Mouse (Mus musculus): ENCODE results near the gene Aplf. TPM values are rescaled to one million over a fixed set of nuclear protein-coding genes. Genes with fewer than 3 reads are reported as not detected.
A peak's percentile ranks its signal among the peaks of the same experiment; 100 is the strongest.

Aplf gene
- polyA plus RNA-seq (2014; fragmentation: Nextera tagmentation; extraction: Ambion mirVana): 9.9 TPM in 2 replicates

DNA sequence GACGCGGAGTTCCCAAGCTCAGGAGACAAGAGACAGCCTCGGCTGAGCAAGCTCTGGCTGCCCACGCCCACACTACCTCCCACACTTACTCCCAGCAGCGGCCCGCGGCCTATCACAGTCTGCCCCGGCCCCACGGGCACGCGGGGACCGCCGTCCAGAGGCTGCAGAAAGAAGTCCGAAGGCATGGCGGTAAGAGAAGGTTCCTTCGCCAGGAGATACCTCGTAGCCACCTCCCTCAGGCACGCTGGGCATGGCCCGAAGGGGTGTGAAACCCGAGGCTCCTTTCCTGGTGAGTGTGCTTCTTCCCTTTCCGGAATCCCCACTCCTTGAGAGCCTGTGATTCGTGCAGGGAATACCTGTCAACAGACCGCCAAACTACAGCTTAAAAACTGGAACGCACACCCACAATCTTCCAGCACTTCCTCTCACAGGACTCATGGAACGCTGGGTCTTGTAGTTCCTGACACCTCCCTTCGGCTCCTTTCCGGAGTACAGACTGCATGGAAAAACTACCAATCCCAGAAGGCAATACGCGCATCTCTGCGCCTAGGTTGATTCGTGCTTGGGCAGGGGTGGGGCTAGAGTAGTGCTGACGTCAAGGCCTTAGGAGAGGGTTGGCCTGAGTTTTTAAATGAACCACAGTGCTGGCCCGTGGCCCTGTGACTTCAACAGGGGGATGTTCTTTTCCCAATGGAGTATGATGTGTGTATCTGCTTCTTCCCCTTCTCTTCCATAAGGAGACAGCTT lies at the start of gene Aplf:
Gene Aplf, minus strand, starts transcription at position 423 of the 747 bp plus-strand sequence.
- ATAC-seq (ENCODE audit: low FRiP score) (peak; percentile 100), DNase-seq (ENCODE audit: low spot score) (peak; percentile 96)
- H3K4me2 ChIP-seq (replicated peaks): peak within 1 kb of the TSS; percentile 62
- under 1% methylated on average over 33 of the region's 33 CpGs for WGBS
- H3K9me3 ChIP-seq (ENCODE audit: control insufficient read depth, low read length): no peaks in the 10 kb centered on the region
- peak within 1 kb of the TSS; percentile 46 for H3K9ac ChIP-seq
- peak within 1 kb of the TSS; percentile 60 for H3K4me3 ChIP-seq (replicated peaks; ENCODE audit: low read length)
- no peaks in the 10 kb centered on the region for H3K27me3 ChIP-seq (ENCODE audit: control insufficient read depth, insufficient read depth, low read length)
- H3K36me3 ChIP-seq (replicated peaks; ENCODE audit: control insufficient read depth, insufficient read depth): no peaks in the 10 kb centered on the region
- no peak within 1 kb of the TSS for H3K27ac ChIP-seq
- peaks cover 19% of the 10 kb centered on the region for H3K4me1 ChIP-seq (replicated peaks; ENCODE audit: control insufficient read depth, insufficient read depth, low read length)

DNA sequence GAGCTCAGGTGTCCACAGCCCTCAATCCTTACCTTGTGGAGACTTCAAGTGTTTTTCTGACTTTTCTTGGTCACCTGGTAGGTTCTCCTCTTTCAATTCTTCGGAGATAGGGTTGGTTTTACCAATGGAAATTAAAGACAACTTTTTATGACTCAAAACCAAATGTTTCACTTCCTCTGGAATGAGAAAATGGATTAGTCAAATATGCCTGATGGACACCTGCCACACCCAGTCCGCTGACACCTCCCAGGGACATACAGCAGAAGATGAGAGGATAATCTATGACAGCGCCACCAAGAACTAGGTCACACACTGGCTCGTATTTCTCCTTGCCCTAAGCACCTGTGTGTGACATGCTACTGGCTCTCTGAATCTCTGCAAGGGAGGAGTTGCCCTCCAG lies 42.1 kb upstream of the Aplf start:
- DNase-seq (ENCODE audit: low spot score) (no peak), ATAC-seq (ENCODE audit: low FRiP score) (no peak)
- Histone ChIP-seq H3K9ac (no peak overlapping the region), H3K27me3 (ENCODE audit: control insufficient read depth, insufficient read depth, low read length) (no peaks in the 10 kb centered on the region), H3K4me1 (replicated peaks; ENCODE audit: control insufficient read depth, insufficient read depth, low read length) (no peaks in the 10 kb centered on the region), H3K27ac (no peak overlapping the region), H3K36me3 (replicated peaks; ENCODE audit: control insufficient read depth, insufficient read depth) (no peaks in the 10 kb centered on the region), H3K4me2 (replicated peaks) (no peak overlapping the region), H3K9me3 (ENCODE audit: control insufficient read depth, low read length) (no peaks in the 10 kb centered on the region), H3K4me3 (replicated peaks; ENCODE audit: low read length) (no peak overlapping the region)
- 91% methylated on average over 4 of the region's 4 CpGs for WGBS

DNA sequence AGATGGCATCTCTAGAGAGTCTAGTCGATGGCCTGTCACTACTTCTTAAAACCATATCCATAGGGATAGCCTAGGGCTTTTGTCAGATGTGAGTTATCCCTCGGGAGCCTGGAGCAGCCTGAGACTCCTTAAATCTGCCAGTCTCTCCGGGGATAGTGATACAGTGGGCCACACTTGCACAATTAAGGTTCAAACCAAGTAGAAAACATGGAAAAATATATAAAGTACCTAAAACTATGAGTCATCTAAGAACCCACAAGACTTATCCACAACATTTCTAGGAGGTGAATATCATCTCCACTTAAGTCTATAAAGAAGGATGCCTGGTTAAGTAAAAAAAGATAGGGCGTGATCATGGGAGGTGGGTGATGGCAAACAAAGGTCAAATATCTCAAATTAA lies 40.3 kb upstream of the Aplf start:
- H3K9me3 ChIP-seq (ENCODE audit: control insufficient read depth, low read length): no peaks in the 10 kb centered on the region
- H3K36me3 ChIP-seq (replicated peaks; ENCODE audit: control insufficient read depth, insufficient read depth): no peaks in the 10 kb centered on the region
- no peak overlapping the region for H3K4me3 ChIP-seq (replicated peaks; ENCODE audit: low read length)
- no peaks in the 10 kb centered on the region for H3K27me3 ChIP-seq (ENCODE audit: control insufficient read depth, insufficient read depth, low read length)
- DNase-seq (ENCODE audit: low spot score) (no peak), ATAC-seq (ENCODE audit: low FRiP score) (no peak)
- no peak overlapping the region for H3K9ac ChIP-seq
- H3K4me2 ChIP-seq (replicated peaks): no peak overlapping the region
- no peak overlapping the region for H3K27ac ChIP-seq
- 92% methylated on average over 4 of the region's 4 CpGs for WGBS
- no peaks in the 10 kb centered on the region for H3K4me1 ChIP-seq (replicated peaks; ENCODE audit: control insufficient read depth, insufficient read depth, low read length)

DNA sequence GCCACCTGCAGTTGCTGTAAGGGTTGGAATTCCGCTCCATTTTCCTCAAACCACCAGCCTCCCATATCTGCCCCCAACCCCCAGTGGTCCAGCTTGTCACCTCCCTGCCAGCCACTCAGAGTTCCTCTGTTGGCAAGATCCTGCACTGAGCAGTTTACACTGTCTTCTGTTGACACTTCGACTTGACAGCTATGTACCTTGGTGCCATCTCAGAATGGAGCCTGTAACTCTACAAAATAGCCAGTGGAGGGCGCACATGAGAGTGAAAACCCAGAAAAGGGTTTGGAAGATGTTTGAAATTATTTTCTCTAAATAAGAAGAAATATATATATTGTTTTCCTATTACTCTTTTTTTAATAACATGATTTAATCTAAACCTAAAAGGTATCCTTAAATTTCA lies 34.3 kb upstream of the Aplf start:
- ATAC-seq (ENCODE audit: low FRiP score): no peak
- no peak for DNase-seq (ENCODE audit: low spot score)

DNA sequence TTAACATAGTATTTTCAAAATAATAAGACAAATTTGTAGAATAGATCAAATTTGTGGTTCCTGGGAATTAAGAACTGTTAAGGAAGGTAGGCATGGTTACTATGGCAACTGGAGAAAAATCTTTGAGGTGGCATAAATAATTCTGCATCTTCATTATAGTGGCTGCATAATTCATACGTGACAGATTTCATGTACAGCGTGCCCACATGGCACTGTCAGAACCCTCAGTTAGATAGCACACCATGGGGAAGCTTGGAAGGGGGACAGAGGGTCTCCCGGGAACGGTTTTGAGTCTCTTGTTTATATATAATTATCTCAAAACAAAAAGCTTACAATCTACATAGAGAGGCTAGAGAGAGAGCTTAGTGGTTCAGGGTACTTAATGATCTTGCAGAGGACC lies 24.6 kb upstream of the Aplf start:
- Histone ChIP-seq H3K27ac (no peak overlapping the region), H3K9me3 (ENCODE audit: control insufficient read depth, low read length) (no peaks in the 10 kb centered on the region), H3K4me3 (replicated peaks; ENCODE audit: low read length) (no peak overlapping the region), H3K4me1 (replicated peaks; ENCODE audit: control insufficient read depth, insufficient read depth, low read length) (no peaks in the 10 kb centered on the region), H3K4me2 (replicated peaks) (no peak overlapping the region), H3K27me3 (ENCODE audit: control insufficient read depth, insufficient read depth, low read length) (no peaks in the 10 kb centered on the region), H3K9ac (no peak overlapping the region), H3K36me3 (replicated peaks; ENCODE audit: control insufficient read depth, insufficient read depth) (no peaks in the 10 kb centered on the region)
- DNase-seq (ENCODE audit: low spot score) (no peak), ATAC-seq (ENCODE audit: low FRiP score) (no peak)
- 92% methylated on average over 4 of the region's 4 CpGs for WGBS

More for the DNA sequence above, 34.3 kb upstream of the Aplf start:
- Histone ChIP-seq H3K27ac (no peak overlapping the region), H3K4me3 (replicated peaks; ENCODE audit: low read length) (no peak overlapping the region), H3K9ac (no peak overlapping the region), H3K4me2 (replicated peaks) (no peak overlapping the region), H3K36me3 (replicated peaks; ENCODE audit: control insufficient read depth, insufficient read depth) (no peaks in the 10 kb centered on the region), H3K27me3 (ENCODE audit: control insufficient read depth, insufficient read depth, low read length) (no peaks in the 10 kb centered on the region), H3K4me1 (replicated peaks; ENCODE audit: control insufficient read depth, insufficient read depth, low read length) (no peaks in the 10 kb centered on the region), H3K9me3 (ENCODE audit: control insufficient read depth, low read length) (no peaks in the 10 kb centered on the region)
- 42% methylated on average over 3 of the region's 3 CpGs for WGBS

DNA sequence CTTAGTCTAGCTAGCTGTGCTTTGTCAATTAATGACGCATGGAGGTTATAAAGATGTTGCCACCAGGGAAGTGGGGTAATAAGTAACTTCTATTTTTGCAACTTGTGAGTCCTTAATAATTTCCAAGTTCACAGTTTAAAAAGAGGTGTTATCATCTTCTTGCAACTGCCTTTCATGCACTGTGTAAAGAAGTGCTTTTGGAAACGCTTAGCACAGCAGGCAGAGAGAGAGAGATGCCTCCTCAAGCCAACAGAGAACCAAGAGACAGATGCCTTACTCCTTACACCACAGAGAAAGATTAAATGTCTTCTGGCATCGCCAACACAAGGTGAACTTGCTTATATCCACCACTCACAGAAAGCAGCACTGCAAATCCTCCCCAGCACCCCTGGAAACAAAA lies 24.0 kb upstream of the Aplf start:
- Histone ChIP-seq H3K27ac (no peak overlapping the region), H3K9ac (no peak overlapping the region), H3K9me3 (ENCODE audit: control insufficient read depth, low read length) (no peaks in the 10 kb centered on the region), H3K4me2 (replicated peaks) (no peak overlapping the region), H3K4me1 (replicated peaks; ENCODE audit: control insufficient read depth, insufficient read depth, low read length) (no peaks in the 10 kb centered on the region), H3K4me3 (replicated peaks; ENCODE audit: low read length) (no peak overlapping the region), H3K36me3 (replicated peaks; ENCODE audit: control insufficient read depth, insufficient read depth) (no peaks in the 10 kb centered on the region), H3K27me3 (ENCODE audit: control insufficient read depth, insufficient read depth, low read length) (no peaks in the 10 kb centered on the region)
- DNase-seq (ENCODE audit: low spot score): no peak
- no peak for ATAC-seq (ENCODE audit: low FRiP score)
- WGBS: 90% methylated on average over 3 of the region's 3 CpGs

DNA sequence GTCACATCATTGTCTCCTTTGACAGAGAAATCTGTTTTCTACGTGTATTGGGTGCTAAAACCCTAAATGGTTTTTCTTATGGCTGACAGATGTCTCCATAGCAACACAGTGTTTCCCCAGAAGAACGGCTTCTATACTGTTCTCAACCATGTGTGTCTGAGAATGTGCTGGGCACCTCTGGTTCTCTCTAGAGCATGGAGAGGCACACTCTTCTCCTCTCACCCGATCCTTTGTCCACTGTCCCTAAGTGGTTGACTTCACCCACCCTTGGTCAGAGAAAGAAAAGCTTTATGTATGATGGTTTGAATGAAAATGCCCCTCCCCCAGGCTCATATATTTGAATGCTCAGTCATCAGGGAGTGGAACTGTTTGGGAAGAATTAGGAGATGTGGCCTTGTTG lies 8.4 kb upstream of the Aplf start:
- no peaks in the 10 kb centered on the region for H3K9me3 ChIP-seq (ENCODE audit: control insufficient read depth, low read length)
- H3K9ac ChIP-seq: no peak overlapping the region
- no peak overlapping the region for H3K4me2 ChIP-seq (replicated peaks)
- H3K4me3 ChIP-seq (replicated peaks; ENCODE audit: low read length): no peak overlapping the region
- ATAC-seq (ENCODE audit: low FRiP score): no peak
- H3K36me3 ChIP-seq (replicated peaks; ENCODE audit: control insufficient read depth, insufficient read depth): no peaks in the 10 kb centered on the region
- peak; percentile 32 for DNase-seq (ENCODE audit: low spot score)
- WGBS: 10% methylated on average over 3 of the region's 3 CpGs
- no peaks in the 10 kb centered on the region for H3K4me1 ChIP-seq (replicated peaks; ENCODE audit: control insufficient read depth, insufficient read depth, low read length)
- H3K27ac ChIP-seq: no peak overlapping the region
- H3K27me3 ChIP-seq (ENCODE audit: control insufficient read depth, insufficient read depth, low read length): no peaks in the 10 kb centered on the region

DNA sequence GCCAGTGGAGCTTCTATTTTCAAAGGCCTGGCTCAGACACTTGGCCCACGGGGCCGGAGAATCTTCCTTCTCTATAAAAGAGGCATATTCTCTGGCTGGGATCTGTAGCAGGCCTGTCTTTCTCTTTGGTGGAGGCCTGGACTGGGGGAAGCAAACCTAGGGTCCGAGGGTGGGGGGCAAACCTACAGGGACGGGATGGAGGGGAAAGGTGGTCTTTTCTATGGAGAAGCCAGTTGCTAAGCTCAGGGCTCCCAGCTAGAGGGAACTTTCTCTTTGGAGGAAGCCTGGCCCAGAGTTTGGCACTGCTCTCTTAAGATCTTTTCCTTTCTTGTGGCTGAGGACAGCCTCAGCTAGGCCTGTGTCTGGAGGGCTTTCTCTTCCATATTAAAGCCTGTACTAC lies 668 bp upstream of the Aplf start:
- Histone ChIP-seq H3K27me3 (ENCODE audit: control insufficient read depth, insufficient read depth, low read length) (no peaks in the 10 kb centered on the region), H3K4me2 (replicated peaks) (peak overlapping the region; percentile 43), H3K9me3 (ENCODE audit: control insufficient read depth, low read length) (no peaks in the 10 kb centered on the region), H3K36me3 (replicated peaks; ENCODE audit: control insufficient read depth, insufficient read depth) (no peaks in the 10 kb centered on the region), H3K9ac (peak overlapping the region; percentile 9), H3K4me3 (replicated peaks; ENCODE audit: low read length) (peak overlapping the region; percentile 60), H3K27ac (no peak overlapping the region), H3K4me1 (replicated peaks; ENCODE audit: control insufficient read depth, insufficient read depth, low read length) (peaks cover 19% of the 10 kb centered on the region)
- 55% methylated on average over 4 of the region's 4 CpGs for WGBS
- no peak for DNase-seq (ENCODE audit: low spot score)
- ATAC-seq (ENCODE audit: low FRiP score): no peak

DNA sequence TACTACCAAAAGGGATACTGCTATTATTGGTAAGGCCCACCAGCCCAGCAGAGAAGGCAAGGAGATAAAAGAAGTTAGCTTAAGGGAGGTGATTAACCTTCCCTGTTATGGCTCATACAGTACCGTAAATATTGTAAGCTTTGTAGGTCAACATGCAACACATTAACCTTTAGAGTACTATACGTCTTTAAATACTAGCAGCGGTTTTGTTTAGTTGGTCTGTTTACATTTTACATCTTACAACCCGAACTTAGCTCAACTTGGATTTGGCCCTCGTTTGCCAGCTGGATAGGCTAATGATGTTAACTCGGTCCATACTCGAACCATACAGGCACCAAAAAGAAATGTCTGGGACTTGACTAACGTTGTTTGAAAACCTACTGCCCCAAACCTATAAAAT lies 640 bp downstream of the Aplf start:
- Histone ChIP-seq H3K4me3 (replicated peaks; ENCODE audit: low read length) (peak overlapping the region; percentile 60), H3K27me3 (ENCODE audit: control insufficient read depth, insufficient read depth, low read length) (no peaks in the 10 kb centered on the region), H3K36me3 (replicated peaks; ENCODE audit: control insufficient read depth, insufficient read depth) (no peaks in the 10 kb centered on the region), H3K4me2 (replicated peaks) (peak overlapping the region; percentile 62), H3K27ac (no peak overlapping the region), H3K4me1 (replicated peaks; ENCODE audit: control insufficient read depth, insufficient read depth, low read length) (peaks cover 19% of the 10 kb centered on the region), H3K9me3 (ENCODE audit: control insufficient read depth, low read length) (no peaks in the 10 kb centered on the region), H3K9ac (peak overlapping the region; percentile 46)
- DNase-seq (ENCODE audit: low spot score): no peak
- WGBS: 14% methylated on average over 8 of the region's 8 CpGs
- ATAC-seq (ENCODE audit: low FRiP score): no peak
